Mouse (Mus musculus): ENCODE measurements at regions not wholly inside any gene's neighbourhood (a gene's known extent, or its start where the extent isn't known, plus 50 kb on each side); places are given as distances from the start of the nearest gene placed in this dataset.

DNA sequence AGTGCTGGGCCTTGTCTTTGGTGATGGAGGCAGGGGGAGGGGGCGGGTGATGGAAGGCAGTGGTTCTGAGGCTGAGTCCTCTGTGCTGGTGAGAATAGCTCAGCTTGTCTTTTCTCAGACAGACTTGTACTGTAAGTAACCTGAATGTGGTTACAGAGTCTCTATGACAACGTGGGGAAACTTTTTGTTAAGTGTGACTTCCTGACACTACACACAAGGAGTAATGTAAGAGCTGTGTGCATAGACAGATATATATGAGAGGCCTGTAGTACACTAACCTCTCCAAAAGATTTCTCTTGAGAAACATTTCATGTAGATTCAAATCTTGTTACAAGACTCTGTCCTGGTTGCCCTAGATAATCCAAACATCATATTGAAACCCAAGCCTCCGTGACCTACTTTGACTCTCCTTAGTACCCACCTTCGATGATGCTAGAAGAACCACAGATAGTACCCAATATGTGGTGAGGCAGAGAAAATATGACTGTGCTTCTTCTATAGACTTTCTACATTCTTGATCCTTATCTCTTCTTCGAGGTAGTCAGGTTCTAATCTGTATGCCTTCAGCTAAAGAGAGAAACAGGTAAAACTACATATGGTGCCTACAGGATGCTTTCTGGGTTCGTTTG, 424.7 kb downstream of the Ets1 start:
- no peak overlapping the region for H3K4me3 ChIP-seq (replicated peaks)
- no peak for ATAC-seq (ENCODE audit: insufficient number of reproducible peaks, insufficient read depth, low FRiP score, low TSS enrichment, low read depth)
- no peak overlapping the region for H3K27ac ChIP-seq
- no peak overlapping the region for H3K9ac ChIP-seq (replicated peaks)
- H3K4me2 ChIP-seq, result no peak overlapping the region
- no peaks in the 10 kb centered on the region for H3K9me3 ChIP-seq
- H3K36me3 ChIP-seq, result no peaks in the 10 kb centered on the region
- H3K4me1 ChIP-seq (replicated peaks), result peaks cover 15% of the 10 kb centered on the region
- WGBS, result 83% methylated on average over 6 of the region's 6 CpGs
- H3K27me3 ChIP-seq, result no peaks in the 10 kb centered on the region

DNA sequence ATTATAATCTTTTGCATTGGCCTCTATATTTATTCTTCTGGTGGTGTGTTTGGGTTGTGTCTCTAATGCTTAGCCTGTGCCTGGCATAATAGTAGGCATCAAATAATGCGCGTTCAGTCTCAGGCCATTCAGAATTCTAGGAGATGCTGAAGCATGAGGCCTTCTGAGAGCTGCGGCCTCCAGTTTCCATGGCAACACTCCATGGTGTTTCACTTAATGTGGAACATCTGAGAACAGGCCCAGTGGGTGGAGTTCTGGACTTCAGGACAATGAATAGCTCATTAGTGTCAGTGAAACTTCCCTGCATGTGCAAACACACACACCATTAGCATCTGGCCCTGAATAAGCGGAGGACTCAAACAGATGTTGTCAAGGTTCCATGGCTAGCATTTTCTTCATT, 426.5 kb downstream of the Ets1 start:
- no peak overlapping the region for H3K4me2 ChIP-seq
- no peak overlapping the region for H3K9ac ChIP-seq (replicated peaks)
- peak overlapping the region; percentile 37; the same call in 1 of the 2 replicates for H3K27ac ChIP-seq
- H3K27me3 ChIP-seq, result no peaks in the 10 kb centered on the region
- peaks cover 15% of the 10 kb centered on the region for H3K4me1 ChIP-seq (replicated peaks)
- H3K36me3 ChIP-seq, result no peaks in the 10 kb centered on the region
- ATAC-seq (ENCODE audit: insufficient number of reproducible peaks, insufficient read depth, low FRiP score, low TSS enrichment, low read depth), result peak; percentile 68
- H3K9me3 ChIP-seq, result no peaks in the 10 kb centered on the region
- H3K4me3 ChIP-seq (replicated peaks), result no peak overlapping the region
- 12% methylated on average over 4 of the region's 4 CpGs for WGBS

DNA sequence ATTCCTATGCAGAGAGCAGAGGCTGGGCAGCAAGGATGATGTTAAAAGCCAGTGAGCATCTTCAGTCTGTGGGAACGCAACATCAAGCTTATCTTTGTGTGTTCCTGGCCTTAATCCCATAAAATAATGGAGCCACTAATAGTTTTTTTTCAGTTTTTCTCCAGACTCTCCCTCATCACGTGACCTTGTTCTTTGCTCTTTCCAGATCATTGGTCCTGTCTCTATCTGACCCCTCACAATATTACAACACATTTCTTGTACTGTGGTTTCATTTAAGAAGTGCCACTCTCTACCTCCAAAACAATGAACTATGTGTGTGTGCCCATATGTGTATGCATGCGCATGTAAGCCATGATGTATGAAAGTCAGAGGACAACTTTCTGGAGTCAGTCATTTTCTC, 429.3 kb downstream of the Ets1 start:
- no peaks in the 10 kb centered on the region for H3K36me3 ChIP-seq
- H3K27ac ChIP-seq, result no peak overlapping the region
- peaks cover 13% of the 10 kb centered on the region for H3K4me1 ChIP-seq (replicated peaks)
- no peak overlapping the region for H3K9ac ChIP-seq (replicated peaks)
- H3K4me3 ChIP-seq (replicated peaks), result no peak overlapping the region
- no peak overlapping the region for H3K4me2 ChIP-seq
- 92% methylated on average over 3 of the region's 3 CpGs for WGBS
- no peak for ATAC-seq (ENCODE audit: insufficient number of reproducible peaks, insufficient read depth, low FRiP score, low TSS enrichment, low read depth)
- no peaks in the 10 kb centered on the region for H3K27me3 ChIP-seq
- H3K9me3 ChIP-seq, result no peaks in the 10 kb centered on the region

DNA sequence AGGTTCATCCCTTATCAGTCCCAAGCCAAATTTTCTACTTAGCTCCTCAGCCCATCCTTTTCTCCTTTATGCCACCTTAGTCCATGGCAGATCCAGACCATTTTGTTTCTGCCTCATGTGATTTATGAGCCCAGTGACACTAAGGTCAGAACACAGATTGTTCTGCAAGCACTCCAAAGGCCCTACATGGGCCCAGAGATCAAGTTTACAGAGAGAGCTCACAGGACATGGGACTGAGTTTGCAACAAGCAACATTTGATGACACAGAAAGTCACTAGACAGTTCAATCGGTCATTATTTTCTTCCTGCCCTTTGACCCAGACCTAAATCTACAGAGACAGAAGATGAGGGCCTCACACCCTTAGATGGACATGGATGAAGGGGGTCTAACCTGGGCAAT, 431.5 kb downstream of the Ets1 start:
- no peak overlapping the region for H3K4me3 ChIP-seq (replicated peaks)
- ATAC-seq (ENCODE audit: insufficient number of reproducible peaks, insufficient read depth, low FRiP score, low TSS enrichment, low read depth), result no peak
- H3K9ac ChIP-seq (replicated peaks), result no peak overlapping the region
- no peaks in the 10 kb centered on the region for H3K9me3 ChIP-seq
- H3K27ac ChIP-seq, result no peak overlapping the region
- peaks cover 7% of the 10 kb centered on the region for H3K4me1 ChIP-seq (replicated peaks)
- H3K27me3 ChIP-seq, result no peaks in the 10 kb centered on the region
- WGBS, result 60% methylated on average over 1 of the region's 1 CpGs
- no peak overlapping the region for H3K4me2 ChIP-seq
- no peaks in the 10 kb centered on the region for H3K36me3 ChIP-seq

DNA sequence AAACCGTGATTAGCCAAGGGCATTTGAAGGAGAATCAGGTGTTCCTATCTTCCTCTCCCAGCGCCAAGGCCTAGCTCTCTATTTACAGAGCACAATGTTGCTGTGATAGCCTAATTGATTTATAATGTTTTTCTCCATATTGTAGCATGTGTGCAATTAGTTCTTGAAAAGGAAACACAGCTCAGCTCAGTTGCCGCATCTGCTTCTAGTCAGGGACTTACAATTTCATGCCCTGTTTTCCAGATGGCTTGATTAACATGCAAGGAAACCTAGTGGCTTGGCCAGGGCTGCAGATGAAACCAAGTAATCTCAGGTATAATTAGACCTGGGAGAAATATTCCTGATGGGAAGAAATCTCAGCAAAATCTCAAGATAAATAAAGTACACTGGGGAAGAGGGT, 434.1 kb downstream of the Ets1 start:
- Histone ChIP-seq H3K27ac (no peak overlapping the region), H3K27me3 (no peaks in the 10 kb centered on the region), H3K9ac (replicated peaks) (no peak overlapping the region), H3K4me1 (replicated peaks) (peaks cover 5% of the 10 kb centered on the region; the same call in 1 of the 2 replicates), H3K9me3 (peaks cover 6% of the 10 kb centered on the region; the same call in 1 of the 2 replicates), H3K4me3 (replicated peaks) (no peak overlapping the region), H3K4me2 (no peak overlapping the region), H3K36me3 (no peaks in the 10 kb centered on the region)
- no peak for ATAC-seq (ENCODE audit: insufficient number of reproducible peaks, insufficient read depth, low FRiP score, low TSS enrichment, low read depth)
- 19% methylated on average over 3 of the region's 3 CpGs for WGBS

DNA sequence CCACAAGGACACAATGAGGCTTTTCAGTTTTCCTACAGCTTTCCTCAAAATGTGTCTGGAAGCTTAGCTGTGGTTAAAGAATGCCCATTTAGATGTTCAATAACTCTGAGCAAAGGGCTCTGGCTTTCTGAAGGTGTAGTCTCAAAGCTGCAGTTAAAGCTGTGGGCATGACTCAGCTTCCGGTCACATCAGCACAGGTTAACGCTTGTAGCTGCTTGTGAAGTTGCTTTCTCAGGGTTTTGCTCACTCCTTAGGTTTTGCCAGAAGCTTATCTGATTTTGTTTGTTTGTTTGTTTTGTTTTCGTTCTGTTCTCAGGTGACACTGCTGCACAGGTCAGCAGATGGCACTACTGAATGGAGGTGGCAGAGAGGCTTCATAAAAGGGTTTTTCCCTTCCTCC, 444.2 kb downstream of the Ets1 start:
- Histone ChIP-seq H3K9me3 (no peaks in the 10 kb centered on the region), H3K9ac (replicated peaks) (no peak overlapping the region), H3K27ac (no peak overlapping the region), H3K4me2 (peak overlapping the region; percentile 35; the same call in 1 of the 2 replicates), H3K4me3 (replicated peaks) (no peak overlapping the region), H3K27me3 (no peaks in the 10 kb centered on the region), H3K36me3 (no peaks in the 10 kb centered on the region), H3K4me1 (replicated peaks) (peaks cover 10% of the 10 kb centered on the region)
- 49% methylated on average over 3 of the region's 3 CpGs for WGBS
- ATAC-seq (ENCODE audit: insufficient number of reproducible peaks, insufficient read depth, low FRiP score, low TSS enrichment, low read depth), result no peak

DNA sequence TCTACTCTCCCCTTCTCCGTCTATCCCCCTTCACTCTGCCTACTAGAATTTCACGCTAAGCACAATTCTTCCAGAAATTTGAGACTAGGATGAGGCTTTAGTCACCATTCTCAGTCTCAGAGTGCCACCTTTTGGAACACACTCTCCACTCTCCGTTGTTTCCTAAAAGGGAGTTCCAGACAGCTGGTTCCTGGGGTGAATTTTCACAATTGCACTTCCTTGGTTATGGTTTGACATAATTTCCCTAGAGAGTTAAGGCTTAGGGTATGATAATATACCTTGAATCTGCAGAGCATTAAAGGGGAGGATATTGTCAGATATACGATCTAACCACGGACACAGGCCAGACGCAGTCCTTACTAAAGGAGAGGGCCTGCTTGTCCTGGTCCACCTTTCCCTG, 444.8 kb downstream of the Ets1 start:
- Histone ChIP-seq H3K4me3 (replicated peaks) (no peak overlapping the region), H3K9ac (replicated peaks) (no peak overlapping the region), H3K9me3 (no peaks in the 10 kb centered on the region), H3K36me3 (no peaks in the 10 kb centered on the region), H3K27me3 (no peaks in the 10 kb centered on the region), H3K27ac (no peak overlapping the region), H3K4me2 (peak overlapping the region; percentile 35; the same call in 1 of the 2 replicates), H3K4me1 (replicated peaks) (peaks cover 10% of the 10 kb centered on the region)
- peak; percentile 52; the same call in 1 of the 2 replicates for ATAC-seq (ENCODE audit: insufficient number of reproducible peaks, insufficient read depth, low FRiP score, low TSS enrichment, low read depth)
- 20% methylated on average over 6 of the region's 6 CpGs for WGBS

DNA sequence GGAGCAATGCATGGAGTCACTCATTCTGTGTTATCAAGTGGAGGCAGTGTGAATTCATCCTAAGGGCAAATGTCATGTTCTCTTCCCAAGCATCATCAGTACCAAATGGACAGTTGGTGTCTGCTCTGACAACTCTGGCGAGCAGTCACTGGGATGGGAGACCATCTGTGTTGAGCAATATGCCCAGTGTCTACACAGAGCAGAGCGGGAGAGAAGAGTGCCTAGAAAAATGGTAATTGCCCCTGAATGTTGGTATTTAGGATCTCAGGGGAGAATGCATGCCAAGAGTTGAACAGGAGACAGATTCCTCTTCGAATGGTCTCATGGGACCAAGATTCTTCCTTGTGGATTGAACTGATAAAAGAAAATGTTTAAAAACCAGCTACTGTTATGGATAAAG, 454.0 kb downstream of the Ets1 start:
- H3K9me3 ChIP-seq, result no peaks in the 10 kb centered on the region
- H3K4me2 ChIP-seq, result no peak overlapping the region
- no peak overlapping the region for H3K27ac ChIP-seq
- no peaks in the 10 kb centered on the region for H3K36me3 ChIP-seq
- no peaks in the 10 kb centered on the region for H3K27me3 ChIP-seq
- no peak overlapping the region for H3K4me3 ChIP-seq (replicated peaks)
- no peak for ATAC-seq (ENCODE audit: insufficient number of reproducible peaks, insufficient read depth, low FRiP score, low TSS enrichment, low read depth)
- 84% methylated on average over 3 of the region's 3 CpGs for WGBS
- no peaks in the 10 kb centered on the region for H3K4me1 ChIP-seq (replicated peaks)
- H3K9ac ChIP-seq (replicated peaks), result no peak overlapping the region

DNA sequence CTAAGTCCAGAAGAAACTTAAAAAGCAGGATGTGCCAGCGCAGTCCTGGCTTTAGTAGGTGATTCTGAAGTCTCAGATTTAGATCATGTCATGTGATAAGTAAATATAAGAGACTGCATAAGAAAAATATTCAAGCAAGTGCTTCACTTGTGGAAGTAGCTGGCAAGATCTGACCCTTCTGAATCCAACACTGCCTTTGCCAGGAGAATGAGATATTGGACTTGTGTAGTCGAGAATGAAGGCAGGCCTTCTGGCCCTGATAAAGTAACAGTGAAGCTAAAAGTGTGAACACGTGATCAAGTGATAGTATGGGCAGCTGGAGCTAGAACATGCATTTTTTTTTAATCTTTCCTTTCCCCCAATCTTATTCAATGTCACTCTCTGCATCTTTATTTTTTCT, 455.6 kb downstream of the Ets1 start:
- Histone ChIP-seq H3K27ac (no peak overlapping the region), H3K9ac (replicated peaks) (no peak overlapping the region), H3K4me2 (no peak overlapping the region), H3K4me3 (replicated peaks) (no peak overlapping the region), H3K4me1 (replicated peaks) (no peaks in the 10 kb centered on the region), H3K9me3 (no peaks in the 10 kb centered on the region), H3K27me3 (no peaks in the 10 kb centered on the region), H3K36me3 (no peaks in the 10 kb centered on the region)
- 83% methylated on average over 3 of the region's 3 CpGs for WGBS
- no peak for ATAC-seq (ENCODE audit: insufficient number of reproducible peaks, insufficient read depth, low FRiP score, low TSS enrichment, low read depth)

DNA sequence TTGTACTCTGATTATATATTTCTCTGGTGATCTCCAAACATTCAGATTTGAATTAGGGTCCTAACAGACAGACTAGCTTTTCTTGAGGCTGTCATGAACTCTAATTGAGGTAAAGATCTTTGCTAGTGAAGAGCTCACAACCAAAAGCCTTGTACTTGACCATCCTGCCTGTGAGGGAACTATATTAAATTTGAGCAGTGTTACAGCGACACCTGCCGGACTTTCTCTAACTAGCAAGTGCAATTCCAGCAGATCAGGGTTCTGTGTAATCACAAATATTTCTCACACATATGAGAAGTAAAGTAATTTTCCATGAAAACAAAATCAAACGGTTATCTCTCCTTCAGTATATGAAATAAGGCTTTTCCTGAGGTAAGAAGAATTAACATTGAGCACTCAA, 459.6 kb downstream of the Ets1 start:
- 0% methylated on average over 3 of the region's 3 CpGs for WGBS
- H3K9me3 ChIP-seq, result no peaks in the 10 kb centered on the region
- H3K4me3 ChIP-seq (replicated peaks), result no peak overlapping the region
- no peak overlapping the region for H3K4me2 ChIP-seq
- H3K27me3 ChIP-seq, result no peaks in the 10 kb centered on the region
- ATAC-seq (ENCODE audit: insufficient number of reproducible peaks, insufficient read depth, low FRiP score, low TSS enrichment, low read depth), result no peak
- no peak overlapping the region for H3K9ac ChIP-seq (replicated peaks)
- H3K27ac ChIP-seq, result no peak overlapping the region
- no peaks in the 10 kb centered on the region; the same call in 1 of the 2 replicates for H3K4me1 ChIP-seq (replicated peaks)
- no peaks in the 10 kb centered on the region for H3K36me3 ChIP-seq

DNA sequence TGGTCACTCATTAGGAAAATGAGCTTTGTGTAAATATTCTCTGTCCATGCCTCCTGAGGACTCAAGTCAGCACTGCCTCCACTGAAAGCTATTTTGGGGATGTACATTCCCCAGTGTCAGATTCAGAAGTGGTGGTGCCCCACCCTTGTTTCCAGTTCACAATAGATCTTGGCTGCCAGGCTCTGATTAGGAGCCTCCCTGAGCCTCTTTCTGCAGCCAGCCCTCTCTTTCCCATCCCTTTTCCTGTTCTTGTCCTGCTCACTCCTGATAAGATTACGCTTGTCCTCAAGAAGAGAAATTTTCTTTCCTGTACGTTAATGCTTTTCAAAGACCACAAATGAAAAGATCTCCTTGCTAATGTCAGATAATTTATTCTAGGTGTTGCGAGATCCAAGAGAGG, 465.2 kb downstream of the Ets1 start:
- H3K4me1 ChIP-seq (replicated peaks), result peaks cover 21% of the 10 kb centered on the region
- no peak overlapping the region for H3K27ac ChIP-seq
- H3K9me3 ChIP-seq, result no peaks in the 10 kb centered on the region
- no peak for ATAC-seq (ENCODE audit: insufficient number of reproducible peaks, insufficient read depth, low FRiP score, low TSS enrichment, low read depth)
- WGBS, result 75% methylated on average over 3 of the region's 3 CpGs
- H3K4me2 ChIP-seq, result no peak overlapping the region
- no peak overlapping the region for H3K9ac ChIP-seq (replicated peaks)
- H3K36me3 ChIP-seq, result no peaks in the 10 kb centered on the region
- H3K4me3 ChIP-seq (replicated peaks), result no peak overlapping the region
- H3K27me3 ChIP-seq, result no peaks in the 10 kb centered on the region

DNA sequence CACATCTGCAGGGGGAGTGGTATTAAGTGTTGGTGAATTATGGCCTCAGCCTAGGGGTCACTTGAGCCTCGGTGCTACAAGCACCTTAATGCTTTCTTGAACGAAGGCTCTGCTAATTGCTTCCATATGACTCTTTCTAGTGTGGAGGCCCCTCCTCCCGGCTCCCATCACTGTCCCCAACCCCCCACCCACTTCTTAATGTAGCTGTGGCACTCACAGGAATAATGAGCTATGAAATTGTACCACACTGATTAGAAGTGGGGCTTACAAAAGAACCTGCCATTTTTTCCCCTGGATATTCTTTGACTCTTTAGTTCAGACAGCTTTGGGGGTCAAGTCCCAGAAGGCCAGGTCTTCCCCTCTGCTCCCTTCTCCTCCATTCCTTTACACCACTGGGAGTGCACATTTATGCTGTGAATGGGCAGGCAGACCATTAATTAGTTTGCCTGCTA, 468.6 kb downstream of the Ets1 start:
- Histone ChIP-seq H3K4me3 (replicated peaks) (no peak overlapping the region), H3K36me3 (no peaks in the 10 kb centered on the region), H3K9me3 (no peaks in the 10 kb centered on the region), H3K27ac (peak overlapping the region; percentile 88), H3K4me1 (replicated peaks) (peaks cover 21% of the 10 kb centered on the region), H3K4me2 (peak overlapping the region; percentile 37), H3K9ac (replicated peaks) (no peak overlapping the region), H3K27me3 (no peaks in the 10 kb centered on the region)
- peak; percentile 91 for ATAC-seq (ENCODE audit: insufficient number of reproducible peaks, insufficient read depth, low FRiP score, low TSS enrichment, low read depth)
- 2% methylated on average over 3 of the region's 3 CpGs for WGBS

All from limb, embryonic 12.5 days (tissue).